Mouse (Mus musculus) embryonic facial prominence, embryonic 14.5 days (tissue): ENCODE measurements at regions not wholly inside any gene's neighbourhood (a gene's known extent, or its start where the extent isn't known, plus 50 kb on each side); places are given as distances from the start of the nearest gene placed in this dataset.

Source experiments
- ATAC-seq: fragments of 200-750 bp; cut with Nextera tagmentation; 2 replicates; pipeline ENCODE4 v1.8.0; 2017; ENCODE audit warnings: low read depth, moderate number of reproducible peaks, moderate TSS enrichment
- DNase-seq: peaks from one replicate; pipeline ENCODE4 v3.0.0-alpha.2; 2015; ENCODE audit warnings: low spot score
- H3K27ac ChIP-seq: fragments of 300-500 bp; sonication (generic); replicated peaks from 2 replicates; pipeline ENCODE4 v1.5.1; 2014; ENCODE audit warnings: low read depth, mild to moderate bottlenecking, low read length, moderate library complexity
- H3K27me3 ChIP-seq: fragments of 300-500 bp; sonication (generic); replicated peaks from 2 replicates; pipeline ENCODE4 v1.6.1; 2014; ENCODE audit warnings: low read length; ENCODE audit not compliant: control insufficient read depth, insufficient read depth
- H3K36me3 ChIP-seq: fragments of 300-500 bp; sonication (generic); 2 replicates; pipeline ENCODE4 v1.6.1; 2014; ENCODE audit warnings: low read length, mixed read lengths; ENCODE audit not compliant: control insufficient read depth, insufficient read depth
- H3K4me1 ChIP-seq: fragments of 300-500 bp; sonication (generic); 2 replicates; pipeline ENCODE4 v1.6.1; 2014; ENCODE audit warnings: antibody characterized with exemption, low read length; ENCODE audit not compliant: control insufficient read depth, insufficient read depth
- H3K4me2 ChIP-seq: fragments of 300-500 bp; sonication (generic); 2 replicates; pipeline ENCODE4 v1.6.1; 2014; ENCODE audit warnings: low read depth, mild to moderate bottlenecking, low read length, moderate library complexity, mixed read lengths
- H3K4me3 ChIP-seq: fragments of 300-500 bp; sonication (generic); 2 replicates; pipeline ENCODE4 v1.5.1; 2014; ENCODE audit warnings: low read depth, mild to moderate bottlenecking, low read length
- H3K9ac ChIP-seq: fragments of 300-500 bp; sonication (generic); 2 replicates; pipeline ENCODE4 v1.6.1; 2014; ENCODE audit warnings: low read depth, mild to moderate bottlenecking, low read length, moderate library complexity, mixed read lengths
- H3K9me3 ChIP-seq: fragments of 300-500 bp; sonication (generic); 2 replicates; pipeline ENCODE4 v1.6.1; 2016; ENCODE audit warnings: low read length; ENCODE audit not compliant: control insufficient read depth
- WGBS: fragments of 180-500 bp; shearing (Covaris S2); extraction: QIAGEN DNeasy Blood & Tissue Kit; methylation state at CpG from one replicate; pipeline ENCODE4 v1.1.7; 2014; 5-methylcytosine and 5-hydroxymethylcytosine counted together

GRCm38 (mm10) chr17:47171801-47172200, 161.4 kb upstream of the Ubr2 start:
- Histone ChIP-seq H3K36me3 (peaks cover 6% of the 10 kb centered on the region; the same call in 1 of the 2 replicates), H3K4me2 (no peak overlapping the region), H3K9ac (no peak overlapping the region), H3K9me3 (no peaks in the 10 kb centered on the region), H3K4me3 (no peak overlapping the region), H3K27me3 (no peaks in the 10 kb centered on the region), H3K4me1 (peaks cover 19% of the 10 kb centered on the region), H3K27ac (no peak overlapping the region)
- ATAC-seq (no peak), DNase-seq (no peak)
- WGBS = 89% methylated on average over 5 of the region's 5 CpGs

GRCm38 (mm10) chr17:47170978-47171593, 160.7 kb upstream of the Ubr2 start:
- no peak overlapping the region for H3K4me2 ChIP-seq
- 85% methylated on average over 13 of the region's 13 CpGs for WGBS
- no peaks in the 10 kb centered on the region for H3K27me3 ChIP-seq
- H3K4me1 ChIP-seq = peaks cover 22% of the 10 kb centered on the region
- ATAC-seq (no peak), DNase-seq (no peak)
- H3K36me3 ChIP-seq = peaks cover 6% of the 10 kb centered on the region; the same call in 1 of the 2 replicates
- H3K27ac ChIP-seq = no peak overlapping the region
- no peak overlapping the region for H3K9ac ChIP-seq
- H3K9me3 ChIP-seq = no peaks in the 10 kb centered on the region
- H3K4me3 ChIP-seq = no peak overlapping the region

- peak; percentile 76 for DNase-seq
- WGBS = 42% methylated on average over 8 of the region's 8 CpGs
These were observed 157.7 kb upstream of the Ubr2 start for GRCm38 (mm10) chr17:47168105-47168504.

DNA sequence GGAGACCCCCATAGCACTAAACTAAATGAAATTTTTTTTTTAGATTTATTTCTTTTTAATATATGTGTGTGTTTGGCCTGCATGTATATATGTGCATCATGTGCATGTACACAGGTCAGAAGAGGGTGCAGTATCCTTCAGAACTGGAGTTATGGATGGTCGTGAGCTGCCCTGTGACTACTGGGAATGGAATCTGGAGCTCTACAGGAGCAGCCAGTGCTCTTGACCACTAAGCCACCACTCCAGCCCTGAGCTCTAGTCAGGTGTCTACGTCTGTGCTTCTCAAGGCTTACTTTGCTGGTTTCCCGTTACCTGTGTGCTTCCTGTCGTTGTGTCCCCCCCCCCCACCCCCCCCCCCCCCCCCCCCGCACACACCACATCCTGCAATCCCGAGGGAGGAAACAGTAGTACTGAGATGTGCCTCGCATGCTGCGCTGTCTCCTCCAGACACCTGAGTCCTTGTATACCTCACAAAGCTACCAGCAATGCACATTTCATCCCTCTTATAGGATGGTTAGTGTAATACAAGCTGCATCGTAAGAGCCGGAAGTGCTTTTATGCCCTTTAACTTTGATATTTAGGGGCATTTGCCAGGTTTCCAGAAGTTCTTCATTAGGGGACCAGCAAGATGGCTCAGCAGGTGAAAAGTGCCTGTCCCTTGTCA, 153.5 kb upstream of the Ubr2 start:
- Histone ChIP-seq H3K9ac (no peak overlapping the region), H3K27ac (no peak overlapping the region), H3K27me3 (no peaks in the 10 kb centered on the region), H3K4me2 (no peak overlapping the region), H3K4me3 (no peak overlapping the region), H3K9me3 (no peaks in the 10 kb centered on the region), H3K36me3 (no peaks in the 10 kb centered on the region), H3K4me1 (peaks cover 28% of the 10 kb centered on the region)
- DNase-seq (no peak), ATAC-seq (no peak)
- WGBS = 58% methylated on average over 8 of the region's 10 CpGs

More at GRCm38 (mm10) chr17:47168105-47168504, 157.7 kb upstream of the Ubr2 start:
- ATAC-seq = peak; percentile 48; the same call in 1 of the 2 replicates
- no peaks in the 10 kb centered on the region for H3K9me3 ChIP-seq
- H3K36me3 ChIP-seq = peaks cover 6% of the 10 kb centered on the region; the same call in 1 of the 2 replicates
- peaks cover 31% of the 10 kb centered on the region for H3K4me1 ChIP-seq
- 0 out of 2 replicates have a peak overlapping the region, but pooled peaks have one; percentile 10 for H3K4me2 ChIP-seq
- H3K27me3 ChIP-seq = no peaks in the 10 kb centered on the region
- H3K4me3 ChIP-seq = no peak overlapping the region
- H3K27ac ChIP-seq = 0 out of 2 replicates have a peak overlapping the region, but pooled peaks have one; percentile 15
- H3K9ac ChIP-seq = no peak overlapping the region

- H3K27me3 ChIP-seq = no peaks in the 10 kb centered on the region
- H3K9ac ChIP-seq = no peak overlapping the region
- H3K36me3 ChIP-seq = no peaks in the 10 kb centered on the region
- no peaks in the 10 kb centered on the region for H3K9me3 ChIP-seq
- WGBS = 62% methylated on average over 2 of the region's 2 CpGs
- no peak overlapping the region for H3K4me2 ChIP-seq
- no peak for ATAC-seq
- H3K27ac ChIP-seq = no peak overlapping the region
- H3K4me1 ChIP-seq = peaks cover 15% of the 10 kb centered on the region
- no peak for DNase-seq
- no peak overlapping the region for H3K4me3 ChIP-seq
These were observed 152.1 kb upstream of the Ubr2 start for GRCm38 (mm10) chr17:47162459-47162858.

GRCm38 (mm10) chr17:47156237-47156636, 145.9 kb upstream of the Ubr2 start:
- 85% methylated on average over 11 of the region's 11 CpGs for WGBS
- Histone ChIP-seq H3K9me3 (no peaks in the 10 kb centered on the region), H3K4me2 (no peak overlapping the region), H3K4me1 (peaks cover 4% of the 10 kb centered on the region), H3K36me3 (no peaks in the 10 kb centered on the region), H3K4me3 (no peak overlapping the region), H3K9ac (no peak overlapping the region), H3K27me3 (no peaks in the 10 kb centered on the region), H3K27ac (no peak overlapping the region)
- ATAC-seq (no peak), DNase-seq (no peak)

DNA sequence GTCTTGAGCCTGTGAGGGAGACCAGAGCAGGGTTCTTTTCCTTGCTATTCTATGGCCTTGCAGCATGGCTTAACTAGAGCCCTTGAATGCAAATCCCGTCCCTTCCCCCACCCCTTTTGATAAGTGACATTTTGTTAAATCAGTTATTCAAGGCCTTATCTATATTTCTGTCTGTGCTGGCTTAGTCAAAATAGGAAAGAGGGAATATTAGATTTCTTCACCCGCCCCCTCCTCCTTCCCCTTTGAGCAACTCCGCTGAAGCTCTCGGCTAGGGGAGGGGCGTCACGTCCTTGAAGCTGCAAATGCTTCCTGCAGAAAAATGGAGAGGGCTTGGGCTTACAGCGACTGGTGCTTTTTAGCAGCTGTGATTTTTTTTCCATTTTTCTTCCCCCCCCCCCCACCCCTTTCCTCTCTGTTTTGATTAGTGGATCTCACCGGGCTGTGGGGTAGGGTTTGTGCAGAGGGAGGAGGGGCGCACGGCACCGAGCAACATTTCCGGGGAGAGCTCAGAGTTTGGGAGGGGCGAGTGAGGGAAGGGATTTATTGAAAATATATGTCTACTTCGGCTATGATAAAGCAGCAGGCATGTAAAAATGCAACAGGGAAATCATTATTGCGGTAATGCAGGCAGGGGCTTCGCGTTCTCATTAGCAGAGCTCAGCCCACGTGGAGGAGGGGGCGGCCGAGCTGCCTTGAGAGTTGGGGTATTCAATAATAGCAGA, 141.4 kb upstream of the Ubr2 start:
- peak overlapping the region; percentile 63 for H3K27ac ChIP-seq
- no peaks in the 10 kb centered on the region for H3K9me3 ChIP-seq
- peak overlapping the region; percentile 35 for H3K4me3 ChIP-seq
- H3K9ac ChIP-seq = peak overlapping the region; percentile 49
- H3K4me2 ChIP-seq = peak overlapping the region; percentile 54
- DNase-seq = peak; percentile 87
- H3K27me3 ChIP-seq = no peaks in the 10 kb centered on the region
- peaks cover 16% of the 10 kb centered on the region for H3K4me1 ChIP-seq
- WGBS = 15% methylated on average over 20 of the region's 20 CpGs
- peaks cover 5% of the 10 kb centered on the region; the same call in 1 of the 2 replicates for H3K36me3 ChIP-seq
- peak; percentile 76 for ATAC-seq

DNA sequence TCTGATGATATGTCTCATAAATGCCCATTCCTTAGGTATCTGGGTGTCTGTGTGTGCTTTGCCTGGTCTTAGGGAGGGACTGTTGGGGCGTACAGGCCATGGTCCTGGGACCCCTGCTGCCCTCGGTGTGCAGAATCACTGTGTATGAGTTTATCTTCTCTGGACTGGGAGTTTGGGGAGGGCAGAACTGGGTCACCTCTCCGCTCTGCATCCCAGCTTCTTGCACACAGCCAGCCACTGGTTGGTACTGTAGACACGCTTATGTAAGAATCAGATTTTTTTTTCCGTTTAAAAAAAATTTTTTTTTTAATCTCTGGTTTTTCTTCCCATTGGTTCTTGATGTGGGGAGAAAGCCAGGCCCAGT, 140.8 kb upstream of the Ubr2 start:
- 46% methylated on average over 5 of the region's 5 CpGs for WGBS
- DNase-seq (no peak), ATAC-seq (no peak; the same call in 1 of the 2 replicates)
- peak overlapping the region; percentile 35 for H3K4me3 ChIP-seq
- H3K4me2 ChIP-seq = peak overlapping the region; percentile 54
- H3K4me1 ChIP-seq = peaks cover 17% of the 10 kb centered on the region
- no peaks in the 10 kb centered on the region for H3K27me3 ChIP-seq
- H3K9ac ChIP-seq = peak overlapping the region; percentile 49
- peaks cover 7% of the 10 kb centered on the region; the same call in 1 of the 2 replicates for H3K36me3 ChIP-seq
- no peaks in the 10 kb centered on the region for H3K9me3 ChIP-seq
- H3K27ac ChIP-seq = peak overlapping the region; percentile 63
